Mouse (Mus musculus) heart, adult 18-20 months (tissue): Measurements from ENCODE around the gene Gipc1. TPM values are rescaled to one million over a fixed set of nuclear protein-coding genes. Genes with fewer than 3 reads are reported as not detected.

ENCODE experiments used
- total RNA-seq, 2 experiments: library from RNA; stranded (reverse); gene quantifications; 2 replicates each; pipeline ENCODE4 v1.2.3; 2021

Gene Gipc1
- total RNA-seq, 2 experiments from 2014 or later = 23.1 to 27.3 TPM

Other genes with a start within 250 kb of the Gipc1 start
- 10 to 100 TPM; 53.3 to 56.3 TPM for gene Scoc, start 194.3 kb upstream of the Gipc1 start, total RNA-seq
- not detected for gene Olfr370, start 116.9 kb upstream of the Gipc1 start, total RNA-seq
- 100 to 1,000 TPM; 661 to 773 TPM for gene Ndufb7, start 86.0 kb upstream of the Gipc1 start, total RNA-seq
- 100 to 1,000 TPM; 487 to 510 TPM for gene Tecr, start 44.7 kb upstream of the Gipc1 start, total RNA-seq
- 10 to 100 TPM; 20.0 to 22.3 TPM for gene Dnajb1, start 44.5 kb upstream of the Gipc1 start, total RNA-seq
- under 1 TPM; 0.07 to 0.41 TPM for gene Ptger1, start 14.0 kb downstream of the Gipc1 start, total RNA-seq
- 10 to 100 TPM; 51.1 to 52.7 TPM for gene Pkn1, start 46.5 kb downstream of the Gipc1 start, total RNA-seq
- gene Ddx39, start 62.5 kb downstream of the Gipc1 start, total RNA-seq = 10 to 100 TPM; 15.2 to 15.9 TPM
- 10 to 100 TPM; 41.1 to 43.2 TPM for gene Adgre5, start 88.6 kb downstream of the Gipc1 start, total RNA-seq
- 10 to 100 TPM in 1 of 2 experiments, 1 to 10 TPM in 1; 9.9 to 10.9 TPM for gene Adgrl1, start 247.4 kb downstream of the Gipc1 start, total RNA-seq